Mouse (Mus musculus) MN1 (cell line): ENCODE data around the gene Sema4f.

Experiments used
- DNase-seq: peaks from one replicate; pipeline ENCODE4 v3.0.0-alpha.2; 2016; ENCODE audit warnings: low spot score

Gene Sema4f

GRCm38 (mm10) chr6:82913336-82914247, 26.0 kb downstream of the Sema4f start:
- DNase-seq, result no peak

GRCm38 (mm10) chr6:82911303-82911702, 28.3 kb downstream of the Sema4f start:
- no peak for DNase-seq

GRCm38 (mm10) chr6:82909136-82909855, 30.3 kb downstream of the Sema4f start:
- DNase-seq, result peak; percentile 77

- DNase-seq, result peak; percentile 10
These were observed 31.5 kb downstream of the Sema4f start for GRCm38 (mm10) chr6:82908034-82908433.

GRCm38 (mm10) chr6:82906985-82907384, 32.6 kb downstream of the Sema4f start:
- no peak for DNase-seq

- DNase-seq, result no peak
These were observed 37.0 kb downstream of the Sema4f start for GRCm38 (mm10) chr6:82902559-82902958.

GRCm38 (mm10) chr6:82898745-82899144, 40.8 kb downstream of the Sema4f start:
- no peak for DNase-seq

GRCm38 (mm10) chr6:82898227-82898626, 41.3 kb downstream of the Sema4f start:
- DNase-seq, result no peak

GRCm38 (mm10) chr6:82897311-82897710, 42.3 kb downstream of the Sema4f start:
- DNase-seq, result no peak

- DNase-seq, result no peak
These were observed 46.2 kb downstream of the Sema4f start for GRCm38 (mm10) chr6:82893415-82893814.

GRCm38 (mm10) chr6:82892540-82892939, 47.0 kb downstream of the Sema4f start:
- peak; percentile 25 for DNase-seq

GRCm38 (mm10) chr6:82891488-82891887, 48.1 kb downstream of the Sema4f start:
- no peak for DNase-seq

GRCm38 (mm10) chr6:82886330-82886729, 53.2 kb downstream of the Sema4f start:
- no peak for DNase-seq

GRCm38 (mm10) chr6:82885909-82886308, 53.7 kb downstream of the Sema4f start:
- DNase-seq, result no peak

GRCm38 (mm10) chr6:82885441-82885840, 54.1 kb downstream of the Sema4f start:
- DNase-seq, result no peak

- DNase-seq, result no peak
These were observed 55.0 kb downstream of the Sema4f start for GRCm38 (mm10) chr6:82884570-82884969.

GRCm38 (mm10) chr6:82881485-82882096, 58.0 kb downstream of the Sema4f start:
- DNase-seq, result peak; percentile 21

- DNase-seq, result no peak
These were observed 58.8 kb downstream of the Sema4f start for GRCm38 (mm10) chr6:82880807-82881206.

GRCm38 (mm10) chr6:82879463-82880089, 60.0 kb downstream of the Sema4f start:
- DNase-seq, result no peak

- DNase-seq, result no peak
These were observed 64.0 kb downstream of the Sema4f start for GRCm38 (mm10) chr6:82875509-82875935.

- no peak for DNase-seq
These were observed 67.2 kb downstream of the Sema4f start for GRCm38 (mm10) chr6:82872332-82872707.
